Mouse (Mus musculus) left cerebral cortex, adult 8-10 months (tissue): ENCODE measurements at regions not wholly inside any gene's neighbourhood (a gene's known extent, or its start where the extent isn't known, plus 50 kb on each side); places are given as distances from the start of the nearest gene placed in this dataset.

Experiments used
- DNase-seq, 2 experiments: peaks; one replicate each; pipeline ENCODE4 v3.0.0; 2022; ENCODE audit warnings: low spot score in 2 of 2

DNA sequence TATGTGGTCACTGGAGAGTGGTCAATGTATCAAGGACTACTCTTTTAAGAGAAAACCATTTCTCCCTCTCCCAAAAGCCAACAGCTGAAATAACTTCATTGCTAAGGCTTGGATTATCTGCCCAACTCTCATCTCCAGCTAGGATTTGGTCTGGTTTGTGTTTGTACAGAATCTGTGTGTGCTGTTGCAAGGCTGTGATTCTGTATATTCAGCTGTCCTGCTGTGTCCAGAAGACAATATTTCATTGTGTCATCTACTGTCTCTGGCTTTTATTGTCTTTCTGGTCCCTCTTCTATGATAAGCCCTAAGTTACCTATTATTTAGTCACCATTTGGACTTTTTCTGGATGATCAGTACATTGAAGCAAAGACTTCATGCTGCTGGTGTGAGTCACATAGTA, 110.9 kb downstream of the Cenpc1 start:
- no peak for DNase-seq

- peak in 1 of 2 experiments; percentile 10 for DNase-seq
Observed at GRCm38 (mm10) chr5:85936667-85937314, 128.6 kb downstream of the Cenpc1 start.

GRCm38 (mm10) chr5:85918288-85918687, 147.1 kb downstream of the Cenpc1 start:
- peak in 1 of 2 experiments; percentile 55 for DNase-seq

DNA sequence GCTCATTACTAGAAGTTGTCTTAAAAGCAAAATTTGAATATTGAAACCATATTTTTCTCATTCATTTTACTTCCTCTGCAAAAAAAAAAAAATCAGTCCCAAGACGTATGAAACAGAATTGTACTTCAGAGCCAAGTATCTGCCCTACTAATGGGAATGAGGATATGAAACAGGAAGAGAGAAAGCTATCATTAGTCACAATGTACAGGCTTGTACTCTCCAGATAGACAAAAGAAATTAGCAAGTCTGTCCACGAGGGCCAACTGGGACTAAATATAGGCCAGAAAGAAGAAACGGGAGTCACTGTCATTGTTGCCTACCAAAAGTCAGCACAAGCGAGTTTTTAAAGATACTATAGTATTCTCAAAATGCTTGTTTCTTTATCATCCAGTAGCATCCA, 150.4 kb downstream of the Cenpc1 start:
- no peak for DNase-seq

GRCm38 (mm10) chr5:85896452-85896851, 168.9 kb downstream of the Cenpc1 start:
- no peak for DNase-seq

DNA sequence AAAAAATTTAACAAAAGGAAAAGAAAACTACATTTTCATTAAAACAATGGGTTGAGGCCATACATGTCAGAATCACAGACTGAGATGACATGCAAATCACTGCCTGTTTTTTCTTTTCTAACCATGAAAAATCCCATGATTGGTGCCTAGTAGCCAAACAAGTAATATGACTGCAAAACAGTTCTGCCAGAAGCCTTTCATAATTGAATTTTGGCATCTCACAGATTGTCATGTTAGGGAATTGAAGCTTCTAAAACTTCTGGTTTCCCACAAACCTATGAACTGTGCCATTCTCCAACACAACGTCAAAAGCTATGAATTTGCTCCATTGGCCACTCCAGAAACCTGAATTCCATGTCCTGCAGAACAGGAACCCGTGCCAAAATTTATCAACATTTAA, 169.6 kb downstream of the Cenpc1 start:
- DNase-seq = no peak

GRCm38 (mm10) chr5:85870311-85870710, 195.1 kb downstream of the Cenpc1 start:
- no peak for DNase-seq

DNA sequence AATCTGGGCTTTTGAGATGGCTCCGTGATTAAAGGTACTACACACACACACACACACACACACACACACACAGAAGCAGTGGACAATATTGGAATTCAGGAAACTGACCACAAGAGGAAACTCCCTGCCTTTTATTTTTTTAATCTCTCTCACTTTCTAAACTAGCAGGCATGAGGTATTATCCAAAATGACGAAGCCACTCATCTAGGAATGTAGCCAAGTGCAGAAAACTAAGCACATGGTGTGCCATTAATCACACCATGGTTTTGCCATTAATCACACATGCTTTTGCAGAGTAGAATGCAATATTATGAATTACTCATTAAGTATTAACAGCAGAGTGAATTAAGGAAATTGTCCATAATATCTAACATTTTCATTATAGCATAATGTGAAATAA, 232.8 kb downstream of the Cenpc1 start:
- no peak for DNase-seq

GRCm38 (mm10) chr5:85795531-85796197, 269.7 kb downstream of the Cenpc1 start:
- DNase-seq = no peak

GRCm38 (mm10) chr5:85793148-85793547, 272.2 kb downstream of the Cenpc1 start:
- DNase-seq = no peak

DNA sequence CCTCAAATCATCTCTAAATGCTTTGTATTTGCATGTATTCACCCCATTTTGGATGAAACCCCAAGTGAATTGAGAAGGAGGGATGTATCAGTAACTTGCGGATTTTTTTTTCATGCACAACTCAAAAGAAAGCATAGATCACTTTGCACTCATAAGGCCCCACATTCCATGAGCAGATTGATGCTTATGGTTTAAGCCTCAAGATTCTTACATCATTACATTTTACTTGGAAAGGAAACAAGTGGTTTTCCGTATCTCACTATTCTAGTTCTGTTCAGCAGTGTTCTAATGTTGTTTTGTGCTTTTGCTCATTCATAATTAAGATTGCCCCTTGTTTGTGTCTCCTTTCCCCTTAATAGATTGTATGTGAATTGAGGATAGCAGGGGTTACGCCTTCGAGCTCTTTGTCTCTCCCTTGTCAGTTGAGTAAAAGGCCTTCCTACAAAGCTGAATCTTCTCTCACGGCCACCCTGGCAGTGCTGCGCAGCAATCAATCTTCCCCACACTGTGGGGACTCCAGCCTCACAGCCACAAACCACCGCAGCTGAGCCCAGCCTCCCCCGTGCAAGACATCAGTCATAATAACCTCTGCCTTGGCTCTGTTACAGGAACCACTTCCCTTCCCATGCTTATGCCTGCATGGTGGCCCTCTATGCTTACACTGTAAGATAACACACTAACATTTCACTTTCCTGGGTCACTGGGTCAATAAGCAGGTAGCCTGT, 284.5 kb downstream of the Cenpc1 start:
- no peak for DNase-seq

DNA sequence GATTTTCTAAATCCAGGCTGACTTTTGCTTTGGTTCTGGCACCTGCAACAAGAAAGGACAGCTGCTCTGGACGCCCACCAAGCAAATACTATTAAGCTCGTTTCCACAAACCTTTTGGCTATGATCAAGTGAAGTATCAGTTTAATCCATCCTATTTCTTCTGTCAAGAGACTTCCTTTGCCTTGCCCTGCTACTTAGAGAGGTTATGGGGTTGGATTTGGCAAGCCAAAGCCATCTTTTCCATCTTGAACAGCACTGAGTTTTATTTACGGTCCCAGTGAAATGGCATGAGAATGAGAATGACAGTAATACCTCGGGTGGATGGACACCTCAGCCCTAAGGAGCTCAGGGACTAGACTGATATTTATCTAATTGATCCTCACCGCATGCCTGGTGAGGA, 285.4 kb downstream of the Cenpc1 start:
- DNase-seq = no peak

GRCm38 (mm10) chr5:85779205-85779604, 286.2 kb downstream of the Cenpc1 start:
- DNase-seq = no peak

- no peak for DNase-seq
Observed at GRCm38 (mm10) chr5:85772660-85773059, 292.7 kb downstream of the Cenpc1 start.

DNA sequence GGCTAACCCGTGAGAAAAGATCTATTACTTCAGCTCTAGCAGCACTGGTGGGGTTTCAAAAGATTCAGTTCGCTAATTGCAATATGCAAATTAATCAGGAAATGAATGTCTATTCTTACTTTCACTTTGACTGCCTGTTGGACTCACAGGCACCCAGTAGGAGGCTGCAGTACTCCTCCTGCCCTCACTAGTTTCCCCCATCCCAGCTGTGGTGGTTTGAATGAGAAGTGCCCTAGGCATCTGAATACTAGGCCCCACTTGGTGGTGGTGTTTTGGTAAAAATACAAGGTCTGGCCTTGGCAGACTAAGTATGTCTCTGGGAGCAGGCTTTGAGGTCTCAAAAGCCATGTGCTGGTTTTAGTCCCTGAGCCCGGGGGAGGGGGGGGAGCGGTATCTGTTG, 293.3 kb downstream of the Cenpc1 start:
- no peak for DNase-seq

DNA sequence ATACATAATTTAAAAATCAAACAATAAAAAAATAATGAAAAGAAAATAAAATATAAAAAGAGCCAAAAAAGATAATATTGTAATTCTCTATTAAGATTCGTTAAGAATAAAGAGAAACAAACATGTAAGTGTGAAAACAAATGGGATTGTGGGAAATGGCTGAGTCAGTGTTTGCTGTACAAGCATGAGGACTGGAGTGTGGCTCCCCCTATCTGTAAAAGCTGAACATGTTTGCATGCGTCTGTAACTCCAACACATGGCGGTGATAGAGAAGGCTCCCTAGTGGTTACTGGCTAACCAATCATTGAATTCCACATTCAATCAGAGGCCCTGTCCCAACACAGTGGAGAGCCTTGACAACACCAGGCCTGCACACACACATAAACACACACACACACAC, 298.2 kb downstream of the Cenpc1 start:
- DNase-seq = no peak

DNA sequence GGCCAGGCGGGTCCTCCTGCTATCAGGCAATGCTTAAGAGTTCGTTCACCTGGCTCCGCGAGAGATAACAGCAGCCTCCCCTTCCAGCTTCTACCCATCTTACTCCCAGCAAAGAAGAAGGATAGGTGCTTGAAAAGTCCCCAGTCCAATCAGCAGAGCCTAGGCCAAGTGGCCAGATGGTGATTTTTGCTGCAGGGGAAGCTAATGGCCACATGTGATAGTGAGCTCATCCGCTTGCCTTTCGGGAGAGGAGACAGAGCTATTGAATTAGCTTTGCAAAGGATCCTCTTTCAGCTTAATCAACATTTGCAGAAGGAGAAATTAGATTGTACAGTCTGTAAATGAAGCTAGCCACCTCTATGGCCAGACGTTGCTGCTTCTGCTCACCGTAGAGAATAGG, 308.7 kb downstream of the Cenpc1 start:
- DNase-seq = no peak

- DNase-seq = no peak
Observed at GRCm38 (mm10) chr5:85754227-85754626, 311.2 kb downstream of the Cenpc1 start.

DNA sequence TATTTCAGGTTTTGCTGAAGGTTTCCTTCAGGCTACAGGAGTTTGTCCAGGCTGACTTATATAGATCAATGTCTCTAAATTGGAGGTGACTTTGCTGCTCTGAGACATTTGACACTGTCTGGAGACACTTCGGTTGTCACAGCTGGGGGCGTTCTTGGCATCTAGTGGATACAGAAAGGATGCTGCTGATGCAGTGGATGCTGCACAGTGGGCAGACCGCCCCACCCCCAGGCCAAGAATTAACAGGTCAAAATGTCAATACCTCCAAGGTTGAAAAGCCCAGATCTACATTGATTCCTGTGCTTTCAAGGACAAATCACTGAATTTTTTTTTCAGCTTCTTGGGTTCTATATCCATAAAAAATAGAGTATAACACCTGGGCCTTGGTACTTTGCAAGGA, 312.3 kb downstream of the Cenpc1 start:
- DNase-seq = no peak

GRCm38 (mm10) chr5:85751649-85752048, 313.7 kb downstream of the Cenpc1 start:
- DNase-seq = no peak

- DNase-seq = no peak
Observed at GRCm38 (mm10) chr5:85750893-85751292, 314.5 kb downstream of the Cenpc1 start.

DNA sequence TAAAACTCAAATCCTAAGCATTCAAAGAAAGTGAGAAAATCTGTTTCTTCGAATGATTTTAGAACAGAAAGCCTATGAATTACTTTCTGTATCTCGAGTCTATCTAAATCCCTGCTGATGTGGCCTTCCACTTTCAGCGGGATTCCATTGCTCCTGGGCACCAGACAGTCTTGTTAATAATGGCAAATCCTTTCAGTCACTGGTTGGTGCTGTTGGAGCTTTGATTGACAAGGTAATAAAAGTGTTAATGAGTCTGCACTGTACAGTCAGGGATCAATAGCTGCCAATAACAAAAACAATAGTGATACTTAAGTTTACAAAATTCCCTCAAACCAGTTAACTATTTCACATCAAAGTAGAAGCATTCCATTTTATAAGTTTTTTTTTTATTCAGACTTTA, 335.8 kb downstream of the Cenpc1 start:
- no peak for DNase-seq

DNA sequence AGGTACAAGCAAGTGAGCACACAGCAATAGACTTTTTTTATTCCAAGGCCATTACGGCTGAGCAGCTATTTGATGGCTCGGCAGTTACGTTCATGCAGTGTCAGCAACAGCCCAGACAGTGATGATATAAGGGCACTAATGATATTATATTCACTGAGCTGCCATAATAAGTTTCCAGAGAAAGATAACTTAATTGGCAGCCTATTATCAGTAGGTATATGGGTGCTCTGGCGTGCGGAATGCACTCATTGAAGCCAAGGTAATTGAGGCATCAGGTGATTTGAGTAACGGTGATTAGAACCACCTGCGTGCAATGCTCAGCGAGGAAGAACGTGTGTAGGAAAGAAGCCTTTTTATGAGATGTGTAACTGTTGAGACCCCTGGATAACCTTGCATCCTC, 358.0 kb downstream of the Cenpc1 start:
- no peak for DNase-seq
